Mouse (Mus musculus): ENCODE data around the gene Igf1r.
"Not testable (repeated sequence)": the region's sequence is repeated elsewhere in the genome, so short reads cannot be mapped to it uniquely, and the experiment has no call there.

The Igf1r gene

GRCm38 (mm10) chr7:68239220-68239827 is 286.7 kb downstream of the Igf1r start:
- DNase-seq: no peak

- DNase-seq: no peak
Observed at GRCm38 (mm10) chr7:68241205-68241604, 288.6 kb downstream of the Igf1r start.

GRCm38 (mm10) chr7:68245681-68246080 is 293.1 kb downstream of the Igf1r start:
- DNase-seq: no peak

- no peak for DNase-seq
Observed at GRCm38 (mm10) chr7:68246249-68246648, 293.6 kb downstream of the Igf1r start.

- DNase-seq: no peak
Observed at GRCm38 (mm10) chr7:68250411-68250810, 297.8 kb downstream of the Igf1r start.

GRCm38 (mm10) chr7:68250902-68251301 is 298.3 kb downstream of the Igf1r start:
- no peak for DNase-seq

- no peak for DNase-seq
Observed at GRCm38 (mm10) chr7:68257767-68258166, 305.1 kb downstream of the Igf1r start.

- no peak for DNase-seq
Observed at GRCm38 (mm10) chr7:68258326-68259150, 305.9 kb downstream of the Igf1r start.

GRCm38 (mm10) chr7:68259523-68260081 is 307.0 kb downstream of the Igf1r start:
- DNase-seq: no peak

- DNase-seq: no peak
Observed at GRCm38 (mm10) chr7:68262612-68263200, 310.1 kb downstream of the Igf1r start.

- no peak for DNase-seq
Observed at GRCm38 (mm10) chr7:68263346-68264027, 310.9 kb downstream of the Igf1r start.

GRCm38 (mm10) chr7:68264028-68264453 is 311.4 kb downstream of the Igf1r start, which contains the start of gene Pgpep1l:
Gene Pgpep1l (minus strand): TSS chr7:68264233.
- DNase-seq: peak; percentile 37 to 40

- DNase-seq: peak; percentile 45 to 54
Observed at GRCm38 (mm10) chr7:68264531-68264930, 311.9 kb downstream of the Igf1r start.

GRCm38 (mm10) chr7:68265391-68265790 is 312.8 kb downstream of the Igf1r start:
- DNase-seq: no peak

GRCm38 (mm10) chr7:68266691-68267090 is 314.1 kb downstream of the Igf1r start:
- no peak for DNase-seq

- no peak for DNase-seq
Observed at GRCm38 (mm10) chr7:68270551-68270950, 317.9 kb downstream of the Igf1r start.

GRCm38 (mm10) chr7:68271816-68272215 is 319.2 kb downstream of the Igf1r start:
- no peak for DNase-seq

- DNase-seq: no peak
Observed at GRCm38 (mm10) chr7:68272607-68273006, 320.0 kb downstream of the Igf1r start.

- DNase-seq: no peak
Observed at GRCm38 (mm10) chr7:68273515-68273914, 320.9 kb downstream of the Igf1r start, which contains the start of gene Fam169b. Gene Fam169b (plus strand): TSS chr7:68273839.

- no peak for DNase-seq
Observed at GRCm38 (mm10) chr7:68274218-68274617, 321.6 kb downstream of the Igf1r start.

GRCm38 (mm10) chr7:68274951-68275350 is 322.3 kb downstream of the Igf1r start:
- DNase-seq: no peak

- not testable (repeated sequence) for DNase-seq
Observed at GRCm38 (mm10) chr7:68275445-68275837, 322.8 kb downstream of the Igf1r start.
